Mouse (Mus musculus) liver, embryonic 11.5 days (tissue): ENCODE data around the gene Fam83f. TPM values are rescaled to one million over a fixed set of nuclear protein-coding genes. Genes with fewer than 3 reads are reported as not detected.

Experiments
- ATAC-seq: fragments of 200-750 bp; cut with Nextera tagmentation; replicated peaks from 2 replicates; pipeline ENCODE4 v1.8.0; 2017; ENCODE audit warnings: moderate number of reproducible peaks, mild to moderate bottlenecking, moderate TSS enrichment, moderate library complexity; ENCODE audit not compliant: low FRiP score
- DNase-seq: peaks from one replicate; pipeline ENCODE4 v3.0.0-alpha.2; 2017; ENCODE audit warnings: low spot score
- H3K27ac ChIP-seq: fragments of 300-500 bp; sonication (generic); 2 replicates; pipeline ENCODE4 v1.5.1; 2014; ENCODE audit warnings: mild to moderate bottlenecking, low read depth, low read length, control low read depth
- H3K27me3 ChIP-seq: fragments of 300-500 bp; sonication (generic); replicated peaks from 2 replicates; pipeline ENCODE4 v1.6.1; 2014; ENCODE audit warnings: low read length, mixed read lengths; ENCODE audit not compliant: control insufficient read depth, insufficient read depth
- H3K36me3 ChIP-seq: fragments of 300-500 bp; sonication (generic); 2 replicates; pipeline ENCODE4 v1.6.1; 2014; ENCODE audit warnings: mild to moderate bottlenecking, low read length, moderate library complexity, mixed read lengths; ENCODE audit not compliant: control insufficient read depth, insufficient read depth
- H3K4me1 ChIP-seq: fragments of 300-500 bp; sonication (generic); replicated peaks from 2 replicates; pipeline ENCODE4 v1.6.1; 2014; ENCODE audit warnings: low read length, mixed read lengths; ENCODE audit not compliant: control insufficient read depth, insufficient read depth
- H3K4me2 ChIP-seq: fragments of 300-500 bp; sonication (generic); 2 replicates; pipeline ENCODE4 v1.6.1; 2014; ENCODE audit warnings: mild to moderate bottlenecking, control low read depth, moderate library complexity
- H3K4me3 ChIP-seq: fragments of 300-500 bp; sonication (generic); 2 replicates; pipeline ENCODE4 v1.5.1; 2014; ENCODE audit warnings: low read depth, low read length, control low read depth
- H3K9ac ChIP-seq: fragments of 300-500 bp; sonication (generic); 2 replicates; pipeline ENCODE4 v1.6.1; 2014; ENCODE audit warnings: low read depth, low read length, control low read depth
- H3K9me3 ChIP-seq: fragments of 300-500 bp; sonication (generic); 2 replicates; pipeline ENCODE4 v1.6.1; 2016; ENCODE audit warnings: low read length, inconsistent platforms, mixed read lengths; ENCODE audit not compliant: control insufficient read depth
- WGBS: fragments of 180-500 bp; shearing (Covaris S2); extraction: QIAGEN DNeasy Blood & Tissue Kit; methylation state at CpG from one replicate; pipeline ENCODE4 v1.1.7; 2014; 5-methylcytosine and 5-hydroxymethylcytosine counted together
- microRNA-seq: library from miRNA; unstranded; fragments of <30 nt; microRNA quantifications from one replicate; pipeline ENCODE4, GENCODE M21; 2017; ENCODE audit warnings: borderline number of aligned reads
- polyA plus RNA-seq: library from polyadenylated mRNA; unstranded; fragments of >200 nt; fragmentation: Nextera tagmentation; extraction: Ambion mirVana; gene quantifications from 2 replicates; pipeline ENCODE4 v1.2.1, GENCODE M21; 2014

Fam83f gene
- polyA plus RNA-seq, 1 experiment from 2014 or later, result 0.34 TPM

GRCm38 (mm10) chr15:80748979-80749378 lies 77.3 kb downstream of the Fam83f start:
- 17% methylated on average over 5 of the region's 5 CpGs for WGBS
- no peaks in the 10 kb centered on the region for H3K36me3 ChIP-seq
- H3K9ac ChIP-seq, result no peak overlapping the region
- no peaks in the 10 kb centered on the region for H3K27me3 ChIP-seq
- peak overlapping the region; percentile 29 for H3K4me2 ChIP-seq
- H3K9me3 ChIP-seq, result no peaks in the 10 kb centered on the region
- no peak overlapping the region for H3K4me3 ChIP-seq
- DNase-seq, result no peak
- ATAC-seq, result peak; percentile 66
- peak overlapping the region; percentile 68 for H3K27ac ChIP-seq
- peaks cover 41% of the 10 kb centered on the region for H3K4me1 ChIP-seq

Small RNAs within 50 kb of the gene (microRNA-seq; reads per million reads assigned to microRNA genes)
- gene Mir6957, result not detected

Other genes with a start within 250 kb of the Fam83f start
- not detected in 2 replicates for gene Enthd1, start 106.7 kb upstream of the Fam83f start, polyA plus RNA-seq
- 15.7 and 19.1 TPM in 2 replicates for gene Grap2, start 99.3 kb upstream of the Fam83f start, polyA plus RNA-seq
- gene Tnrc6b, start 39.5 kb downstream of the Fam83f start, polyA plus RNA-seq, result 17.7 and 18.5 TPM in 2 replicates